Mouse (Mus musculus) heart, postnatal 14 days (tissue): ENCODE data around the gene Olfr1206. TPM values are rescaled to one million over a fixed set of nuclear protein-coding genes. Genes with fewer than 3 reads are reported as not detected.

Experiments used
- DNase-seq, 2 experiments: peaks; one replicate each; pipeline ENCODE4 v3.0.0; 2021 to 2022
- intact Hi-C: fragments of 180-260 bp; cut with DNase I; formaldehyde crosslinking; loops from one replicate; pipeline ENCODE4 v1.15.1; 2025
- long read RNA-seq, 2 experiments: library from polyadenylated mRNA; stranded (forward); transcript quantifications; one replicate each; pipeline ENCODE4 v2.0.0; 2021
- total RNA-seq, 2 experiments: library from RNA; stranded (reverse); gene quantifications; 2 replicates each; pipeline ENCODE4 v1.2.3; 2021

Gene Olfr1206
- total RNA-seq = not detected
- long read RNA-seq, experiment 1 = 0 reads
- long read RNA-seq, experiment 2 = 0 reads

GRCm38 (mm10) chr2:88862931-88863330 lies at the start of gene Olfr1206:
TSS of gene Olfr1206 (plus strand) at chr2:88863231.
- intact Hi-C loops = no loop called here
- no peak for DNase-seq

GRCm38 (mm10) chr2:88814196-88814595 lies 48.8 kb upstream of the Olfr1206 start, which contains the start of gene Olfr1202:
TSS of gene Olfr1202 (plus strand) at chr2:88814496.
- intact Hi-C loops = no loop called here
- DNase-seq = no peak

DNA sequence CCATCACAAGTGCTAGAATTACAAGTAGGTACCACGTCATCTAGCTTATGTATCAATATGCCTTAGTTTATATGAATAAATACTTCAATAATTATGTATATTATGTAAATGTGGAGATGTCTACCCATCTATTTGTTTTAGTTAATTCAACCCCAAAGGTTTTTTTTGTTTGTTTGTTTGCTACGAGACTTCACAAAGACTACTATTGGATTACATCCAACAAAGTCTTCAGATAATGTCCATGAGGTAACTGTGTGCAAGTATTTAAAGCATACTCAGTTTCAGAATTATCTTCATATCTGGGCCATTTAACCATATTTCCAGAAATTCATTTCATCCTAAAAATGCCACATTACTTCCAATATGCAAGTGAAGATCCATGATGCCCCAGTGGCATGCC lies 33.6 kb upstream of the Olfr1206 start, which contains the start of gene Olfr1205:
Olfr1205 (plus strand) TSS at position 301 of the 400 bp plus-strand sequence.
- no peak for DNase-seq
- intact Hi-C loops = no loop called here

- intact Hi-C loops = no loop called here
- no peak for DNase-seq
Observed at GRCm38 (mm10) chr2:88838477-88838876, 24.6 kb upstream of the Olfr1206 start.

DNA sequence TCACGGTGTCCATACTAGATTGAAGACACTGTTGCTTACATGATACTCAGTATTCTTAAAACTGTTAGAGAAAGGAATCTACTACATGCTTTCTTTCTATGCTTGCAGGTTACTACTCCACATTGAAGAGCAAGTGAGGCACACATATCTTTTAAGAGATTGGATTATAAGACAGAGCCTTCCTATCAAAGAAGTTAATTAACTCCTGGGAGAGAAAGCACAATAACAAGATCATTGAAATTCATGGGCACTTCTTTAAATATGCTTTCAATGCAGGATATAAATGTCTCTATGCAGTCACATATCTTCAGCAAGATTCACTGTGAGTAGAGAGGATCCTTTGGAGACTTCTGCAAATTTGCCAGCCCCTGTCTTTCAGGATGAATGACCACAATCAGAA lies 14.0 kb upstream of the Olfr1206 start, which contains the start of gene Olfr1204:
Olfr1204 (plus strand) TSS at position 301 of the 400 bp plus-strand sequence.
- intact Hi-C loops = no loop called here
- DNase-seq = no peak

DNA sequence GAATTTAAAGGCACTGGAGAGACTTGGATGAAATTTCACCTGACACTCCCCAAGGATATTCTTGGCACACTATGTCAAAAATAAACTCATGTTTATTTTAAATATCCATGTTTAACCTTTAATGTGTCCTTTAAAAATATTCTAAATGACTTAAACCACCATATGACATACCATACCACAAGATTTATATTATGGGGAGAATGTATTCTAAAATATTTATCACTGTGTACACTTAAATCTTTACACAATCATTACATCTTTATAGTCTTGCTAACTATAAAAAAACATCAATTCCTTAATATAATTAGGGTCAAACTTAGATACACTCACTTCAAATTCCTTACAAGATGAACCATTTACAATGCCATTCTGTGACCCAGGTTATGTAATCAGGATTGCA lies 39.2 kb downstream of the Olfr1206 start, which contains the start of gene Olfr1208:
Olfr1208 (minus strand) TSS at position 101 of the 400 bp plus-strand sequence.
- no peak for DNase-seq
- intact Hi-C loops = no loop called here

GRCm38 (mm10) chr2:88915057-88915456 lies 52.0 kb downstream of the Olfr1206 start, which contains the start of gene Olfr1209:
TSS of gene Olfr1209 (minus strand) at chr2:88915157.
- intact Hi-C loops = no loop called here
- DNase-seq = no peak

Other genes starting within 250 kb of the Olfr1206 start
- gene Olfr1191-ps1, start 222.7 kb upstream of the Olfr1206 start, total RNA-seq = not detected
- gene Olfr1192-ps1, start 214.7 kb upstream of the Olfr1206 start, total RNA-seq = not detected
- gene Olfr1193, start 187.6 kb upstream of the Olfr1206 start, total RNA-seq = not detected
- gene Olfr1195, start 174.0 kb upstream of the Olfr1206 start, total RNA-seq = not detected
- gene Olfr1196, start 158.6 kb upstream of the Olfr1206 start, total RNA-seq = not detected
- not detected for gene Olfr1197, start 130.9 kb upstream of the Olfr1206 start, total RNA-seq
- not detected for gene Olfr1198, start 111.9 kb upstream of the Olfr1206 start, total RNA-seq
- not detected for gene Olfr1199, start 102.8 kb upstream of the Olfr1206 start, total RNA-seq
- gene Olfr1200, start 92.7 kb upstream of the Olfr1206 start, total RNA-seq = not detected
- not detected for gene Olfr1201, start 70.2 kb upstream of the Olfr1206 start, total RNA-seq
- gene Olfr1202, start 48.7 kb upstream of the Olfr1206 start, total RNA-seq = not detected
- not detected for gene Olfr1205, start 33.5 kb upstream of the Olfr1206 start, total RNA-seq
- gene Olfr1204, start 13.9 kb upstream of the Olfr1206 start, total RNA-seq = not detected
- not detected for gene Olfr1208, start 39.1 kb downstream of the Olfr1206 start, total RNA-seq
- not detected for gene Olfr1209, start 51.9 kb downstream of the Olfr1206 start, total RNA-seq
- gene Olfr1211, start 74.9 kb downstream of the Olfr1206 start, total RNA-seq = not detected
- gene Olfr1212, start 90.7 kb downstream of the Olfr1206 start, total RNA-seq = not detected
- not detected for gene Gm13762, start 117.0 kb downstream of the Olfr1206 start, total RNA-seq
- not detected for gene Olfr1214, start 129.4 kb downstream of the Olfr1206 start, total RNA-seq
- gene Olfr1215, start 143.7 kb downstream of the Olfr1206 start, total RNA-seq = not detected
- not detected for gene Olfr1216, start 155.1 kb downstream of the Olfr1206 start, total RNA-seq
- not detected for gene Olfr1217, start 168.8 kb downstream of the Olfr1206 start, total RNA-seq
- gene Olfr1218, start 198.0 kb downstream of the Olfr1206 start, total RNA-seq = not detected
- not detected for gene Olfr1219, start 220.3 kb downstream of the Olfr1206 start, total RNA-seq
- gene Olfr1220, start 243.6 kb downstream of the Olfr1206 start, total RNA-seq = not detected